Mouse (Mus musculus) hindbrain, embryonic 11.5 days (tissue): ENCODE measurements around the gene Aip. TPM values are rescaled to one million over a fixed set of nuclear protein-coding genes. Genes with fewer than 3 reads are reported as not detected.
"Not testable (repeated sequence)": the region's sequence is repeated elsewhere in the genome, so short reads cannot be mapped to it uniquely, and the experiment has no call there.

ENCODE experiments used
- ATAC-seq: fragments of 200-750 bp; cut with Nextera tagmentation; 2 replicates; pipeline ENCODE4 v1.8.0; 2017; ENCODE audit warnings: mild to moderate bottlenecking, moderate TSS enrichment, moderate library complexity; ENCODE audit not compliant: low FRiP score
- DNase-seq: peaks from one replicate; pipeline ENCODE4 v3.0.0-alpha.2; 2015; ENCODE audit warnings: low spot score
- H3K27ac ChIP-seq: fragments of 300-500 bp; sonication (generic); 2 replicates; pipeline ENCODE4 v1.5.1; 2014; ENCODE audit warnings: mild to moderate bottlenecking, low read depth, low read length
- H3K27me3 ChIP-seq: fragments of 300-500 bp; sonication (generic); 2 replicates; pipeline ENCODE4 v1.6.1; 2014; ENCODE audit warnings: mild to moderate bottlenecking, low read length, moderate library complexity, mixed read lengths; ENCODE audit not compliant: control insufficient read depth, insufficient read depth
- H3K36me3 ChIP-seq: fragments of 300-500 bp; sonication (generic); 2 replicates; pipeline ENCODE4 v1.6.1; 2014; ENCODE audit warnings: mild to moderate bottlenecking, low read length, moderate library complexity, mixed read lengths; ENCODE audit not compliant: control insufficient read depth, insufficient read depth
- H3K4me1 ChIP-seq: fragments of 300-500 bp; sonication (generic); replicated peaks from 2 replicates; pipeline ENCODE4 v1.6.1; 2014; ENCODE audit warnings: low read length, mixed read lengths; ENCODE audit not compliant: control insufficient read depth, insufficient read depth
- H3K4me2 ChIP-seq: fragments of 300-500 bp; sonication (generic); replicated peaks from 2 replicates; pipeline ENCODE4 v1.6.1; 2014; ENCODE audit warnings: mild to moderate bottlenecking, low read depth, low read length
- H3K4me3 ChIP-seq: fragments of 300-500 bp; sonication (generic); 2 replicates; pipeline ENCODE4 v1.5.1; 2014; ENCODE audit warnings: low read depth, low read length
- H3K9ac ChIP-seq: fragments of 300-500 bp; sonication (generic); 2 replicates; pipeline ENCODE4 v1.6.1; 2014; ENCODE audit warnings: low read depth, low read length
- H3K9me3 ChIP-seq: fragments of 300-500 bp; sonication (generic); 2 replicates; pipeline ENCODE4 v1.6.1; 2016; ENCODE audit warnings: low read length; ENCODE audit not compliant: control insufficient read depth
- WGBS: fragments of 180-500 bp; shearing (Covaris S2); extraction: QIAGEN DNeasy Blood & Tissue Kit; methylation state at CpG from one replicate; pipeline ENCODE4 v1.1.7; 2014; 5-methylcytosine and 5-hydroxymethylcytosine counted together
- polyA plus RNA-seq: library from polyadenylated mRNA; unstranded; fragments of >200 nt; fragmentation: Nextera tagmentation; extraction: Ambion mirVana; gene quantifications from 2 replicates; pipeline ENCODE4 v1.2.1, GENCODE M21; 2014

The Aip gene
- polyA plus RNA-seq, 1 experiment from 2014 or later, result 67.4 TPM

- no peak overlapping the region for H3K4me3 ChIP-seq
- H3K36me3 ChIP-seq, result peaks cover 7% of the 10 kb centered on the region; the same call in 1 of the 2 replicates
- 91% methylated on average over 4 of the region's 4 CpGs for WGBS
- H3K4me1 ChIP-seq, result no peaks in the 10 kb centered on the region
- no peak overlapping the region for H3K9ac ChIP-seq
- no peak overlapping the region for H3K27ac ChIP-seq
- H3K4me2 ChIP-seq, result no peak overlapping the region
- ATAC-seq (no peak), DNase-seq (no peak)
- H3K9me3 ChIP-seq, result no peaks in the 10 kb centered on the region
- H3K27me3 ChIP-seq, result no peaks in the 10 kb centered on the region
Observed at GRCm38 (mm10) chr19:4134354-4134753, 8.7 kb upstream of the Aip start.

- Histone ChIP-seq H3K27ac (no peak overlapping the region), H3K4me2 (no peak overlapping the region), H3K36me3 (peaks cover 7% of the 10 kb centered on the region; the same call in 1 of the 2 replicates), H3K9ac (no peak overlapping the region), H3K4me1 (peaks cover 1% of the 10 kb centered on the region; the same call in 1 of the 2 replicates), H3K4me3 (no peak overlapping the region), H3K27me3 (no peaks in the 10 kb centered on the region), H3K9me3 (no peaks in the 10 kb centered on the region)
- WGBS, result 90% methylated on average over 2 of the region's 2 CpGs
- DNase-seq, result no peak
- no peak for ATAC-seq
Observed at GRCm38 (mm10) chr19:4131768-4132167, 6.1 kb upstream of the Aip start.

- H3K4me2 ChIP-seq, result no peak overlapping the region
- peaks cover 4% of the 10 kb centered on the region; the same call in 1 of the 2 replicates for H3K4me1 ChIP-seq
- ATAC-seq, result no peak
- WGBS, result 88% methylated on average over 5 of the region's 5 CpGs
- no peak overlapping the region for H3K4me3 ChIP-seq
- H3K36me3 ChIP-seq, result peaks cover 7% of the 10 kb centered on the region; the same call in 1 of the 2 replicates
- no peaks in the 10 kb centered on the region for H3K9me3 ChIP-seq
- no peak for DNase-seq
- no peak overlapping the region for H3K9ac ChIP-seq
- no peaks in the 10 kb centered on the region for H3K27me3 ChIP-seq
- no peak overlapping the region for H3K27ac ChIP-seq
Observed at GRCm38 (mm10) chr19:4131075-4131474, 5.4 kb upstream of the Aip start.

- no peak overlapping the region for H3K9ac ChIP-seq
- no peak for DNase-seq
Observed at GRCm38 (mm10) chr19:4130106-4130505, 4.4 kb upstream of the Aip start.

GRCm38 (mm10) chr19:4129462-4129861 lies 3.8 kb upstream of the Aip start:
- Histone ChIP-seq H3K27me3 (no peaks in the 10 kb centered on the region), H3K4me1 (peaks cover 4% of the 10 kb centered on the region; the same call in 1 of the 2 replicates), H3K4me2 (no peak overlapping the region), H3K27ac (no peak overlapping the region), H3K9ac (no peak overlapping the region), H3K4me3 (no peak overlapping the region), H3K9me3 (no peaks in the 10 kb centered on the region), H3K36me3 (peaks cover 7% of the 10 kb centered on the region; the same call in 1 of the 2 replicates)
- DNase-seq (no peak), ATAC-seq (no peak)
- WGBS, result 95% methylated on average over 7 of the region's 7 CpGs

More at GRCm38 (mm10) chr19:4130106-4130505, 4.4 kb upstream of the Aip start:
- no peak overlapping the region for H3K4me3 ChIP-seq
- no peaks in the 10 kb centered on the region for H3K27me3 ChIP-seq
- no peak for ATAC-seq
- no peaks in the 10 kb centered on the region for H3K9me3 ChIP-seq
- no peak overlapping the region for H3K4me2 ChIP-seq
- H3K4me1 ChIP-seq, result peaks cover 4% of the 10 kb centered on the region; the same call in 1 of the 2 replicates
- H3K36me3 ChIP-seq, result peaks cover 7% of the 10 kb centered on the region; the same call in 1 of the 2 replicates
- WGBS, result 91% methylated on average over 4 of the region's 4 CpGs
- H3K27ac ChIP-seq, result no peak overlapping the region

- H3K4me1 ChIP-seq, result peaks cover 4% of the 10 kb centered on the region; the same call in 1 of the 2 replicates
- peak overlapping the region; percentile 77 for H3K9ac ChIP-seq
- peaks cover 7% of the 10 kb centered on the region; the same call in 1 of the 2 replicates for H3K36me3 ChIP-seq
- no peaks in the 10 kb centered on the region for H3K27me3 ChIP-seq
- H3K4me3 ChIP-seq, result peak overlapping the region; percentile 65
- 72% methylated on average over 7 of the region's 7 CpGs for WGBS
- ATAC-seq (no peak), DNase-seq (peak; percentile 16)
- no peak overlapping the region for H3K27ac ChIP-seq
- peak overlapping the region; percentile 76 for H3K4me2 ChIP-seq
- H3K9me3 ChIP-seq, result no peaks in the 10 kb centered on the region
Observed at GRCm38 (mm10) chr19:4126759-4127495, 1.3 kb upstream of the Aip start.

GRCm38 (mm10) chr19:4125268-4125667 lies 390 bp downstream of the Aip start:
- not testable (repeated sequence) for H3K36me3 ChIP-seq, H3K4me1 ChIP-seq, H3K9me3 ChIP-seq, H3K27me3 ChIP-seq
- Histone ChIP-seq H3K4me2 (peak overlapping the region; percentile 76), H3K9ac (peak overlapping the region; percentile 77; the same call in 1 of the 2 replicates), H3K4me3 (peak overlapping the region; percentile 65), H3K27ac (peak overlapping the region; percentile 27; the same call in 1 of the 2 replicates)
- peak; percentile 20 for DNase-seq
- WGBS, result 20% methylated on average over 3 of the region's 4 CpGs
- peak; percentile 52; the same call in 1 of the 2 replicates for ATAC-seq

- DNase-seq, result no peak
- H3K4me1 ChIP-seq, result peaks cover 7% of the 10 kb centered on the region; the same call in 1 of the 2 replicates
- no peak overlapping the region for H3K4me3 ChIP-seq
- no peak overlapping the region for H3K4me2 ChIP-seq
- H3K27ac ChIP-seq, result no peak overlapping the region
- H3K36me3 ChIP-seq, result no peaks in the 10 kb centered on the region
- WGBS, result 88% methylated on average over 4 of the region's 4 CpGs
- H3K9ac ChIP-seq, result no peak overlapping the region
- ATAC-seq, result no peak
- H3K27me3 ChIP-seq, result no peaks in the 10 kb centered on the region
- no peaks in the 10 kb centered on the region for H3K9me3 ChIP-seq
Observed at GRCm38 (mm10) chr19:4124432-4124831, 1.2 kb downstream of the Aip start.
